Mouse (Mus musculus) thymus, adult 2 months (tissue): ENCODE results near the gene Mfsd4b1.

ENCODE experiments used
- CTCF ChIP-seq: fragments of 200-500 bp; IDR thresholded peaks from 2 replicates; pipeline ENCODE4 v1.5.1; 2012; ENCODE audit warnings: mild to moderate bottlenecking, control low read depth, low read length, moderate library complexity, borderline replicate concordance; ENCODE audit not compliant: control insufficient read depth, poor library complexity, insufficient read depth; ENCODE audit errors: extremely low read depth
- POLR2A ChIP-seq: fragments of 200-500 bp; IDR thresholded peaks from 2 replicates; pipeline ENCODE4 v1.6.1; 2012; ENCODE audit warnings: mild to moderate bottlenecking, low read length, control low read depth, moderate library complexity; ENCODE audit not compliant: control insufficient read depth, poor library complexity, insufficient read depth; ENCODE audit errors: extremely low read depth

GRCm38 (mm10) chr10:40053896-40054295, 28.8 kb upstream of the Mfsd4b1 start:
- no peak for TF ChIP-seq CTCF
- TF ChIP-seq POLR2A: no peak
